Mouse (Mus musculus): ENCODE data around the gene Cd300lb. TPM values are rescaled to one million over a fixed set of nuclear protein-coding genes. Genes with fewer than 3 reads are reported as not detected.

Cd300lb gene
- total and polyA plus RNA-seq, 2 experiments from 2014 or later: 0.33 TPM; not detected in 1

- TF ChIP-seq CTCF (IDR thresholded peaks at IDR 0.05; ENCODE audit: low read depth) (no peak), EP300 (IDR thresholded peaks at IDR 0.05; ENCODE audit: low read depth) (no peak)
- H3K9ac ChIP-seq (replicated peaks; ENCODE audit: low read depth, low read length): no peak overlapping the region
- no peaks in the 10 kb centered on the region for H3K27me3 ChIP-seq (ENCODE audit: control insufficient read depth, insufficient read depth, low read length)
- H3K27ac ChIP-seq (ENCODE audit: low read depth): peak overlapping the region; percentile 33
- H3K9me3 ChIP-seq (replicated peaks; ENCODE audit: control insufficient read depth, low read length): no peaks in the 10 kb centered on the region
- DNase-seq (ENCODE audit: low spot score): no peak
- 20% methylated on average over 6 of the region's 6 CpGs for WGBS
- peaks cover 9% of the 10 kb centered on the region; the same call in 1 of the 2 replicates for H3K4me1 ChIP-seq (ENCODE audit: control insufficient read depth, insufficient read depth)
- H3K4me2 ChIP-seq (ENCODE audit: low read depth, low read length): no peak overlapping the region
- ATAC-seq (ENCODE audit: insufficient read depth, low read depth): peak; percentile 42
- H3K36me3 ChIP-seq (replicated peaks; ENCODE audit: control insufficient read depth, insufficient read depth, low read length): no peaks in the 10 kb centered on the region
- H3K4me3 ChIP-seq (ENCODE audit: low read depth, low read length): no peak overlapping the region
Measured at GRCm38 (mm10) chr11:114873022-114873817, 61.0 kb downstream of the Cd300lb start.

Other genes starting within 250 kb of the Cd300lb start
- not detected in 2 replicates for gene Dnaic2, start 207.0 kb downstream of the Cd300lb start, total RNA-seq (2014; rRNA removed; ENCODE audit: low replicate concordance)
- gene Dnaic2, start 207.0 kb downstream of the Cd300lb start, polyA plus RNA-seq (2015; fragmentation: Nextera tagmentation; extraction: Ambion mirVana): 0.33 and 0.75 TPM in 2 replicates
- 2.7 TPM in 1 of 2 replicates, not detected in the other for gene Kif19a, start 169.0 kb downstream of the Cd300lb start, total RNA-seq (2014; rRNA removed; ENCODE audit: low replicate concordance)
- gene Kif19a, start 169.0 kb downstream of the Cd300lb start, polyA plus RNA-seq (2015; fragmentation: Nextera tagmentation; extraction: Ambion mirVana): 0.08 and 0.14 TPM in 2 replicates
- not detected in 2 replicates for gene Btbd17, start 138.4 kb downstream of the Cd300lb start, total RNA-seq (2014; rRNA removed; ENCODE audit: low replicate concordance)
- 0.12 and 0.18 TPM in 2 replicates for gene Btbd17, start 138.4 kb downstream of the Cd300lb start, polyA plus RNA-seq (2015; fragmentation: Nextera tagmentation; extraction: Ambion mirVana)
- not detected in 2 replicates for gene Gpr142, start 135.5 kb downstream of the Cd300lb start, total RNA-seq (2014; rRNA removed; ENCODE audit: low replicate concordance)
- gene Gpr142, start 135.5 kb downstream of the Cd300lb start, polyA plus RNA-seq (2015; fragmentation: Nextera tagmentation; extraction: Ambion mirVana): not detected in 2 replicates
- 14.1 and 16.5 TPM in 2 replicates for gene Gprc5c, start 83.2 kb downstream of the Cd300lb start, total RNA-seq (2014; rRNA removed; ENCODE audit: low replicate concordance)
- gene Gprc5c, start 83.2 kb downstream of the Cd300lb start, polyA plus RNA-seq (2015; fragmentation: Nextera tagmentation; extraction: Ambion mirVana): 6.8 and 7.5 TPM in 2 replicates
- 0.35 TPM in 1 of 2 replicates, not detected in the other for gene Cd300a, start 44.3 kb downstream of the Cd300lb start, total RNA-seq (2014; rRNA removed; ENCODE audit: low replicate concordance)
- 0.92 and 0.97 TPM in 2 replicates for gene Cd300a, start 44.3 kb downstream of the Cd300lb start, polyA plus RNA-seq (2015; fragmentation: Nextera tagmentation; extraction: Ambion mirVana)
- not detected in 2 replicates for gene Cd300c, start 34.8 kb upstream of the Cd300lb start, total RNA-seq (2014; rRNA removed; ENCODE audit: low replicate concordance)
- gene Cd300c, start 34.8 kb upstream of the Cd300lb start, polyA plus RNA-seq (2015; fragmentation: Nextera tagmentation; extraction: Ambion mirVana): not detected in 2 replicates
- not detected in 2 replicates for gene Cd300ld, start 55.5 kb upstream of the Cd300lb start, total RNA-seq (2014; rRNA removed; ENCODE audit: low replicate concordance)
- gene Cd300ld, start 55.5 kb upstream of the Cd300lb start, polyA plus RNA-seq (2015; fragmentation: Nextera tagmentation; extraction: Ambion mirVana): 0.31 and 0.32 TPM in 2 replicates
- 0.19 and 3.2 TPM in 2 replicates for gene Cd300c2, start 67.5 kb upstream of the Cd300lb start, total RNA-seq (2014; rRNA removed; ENCODE audit: low replicate concordance)
- 2.5 and 3.2 TPM in 2 replicates for gene Cd300c2, start 67.5 kb upstream of the Cd300lb start, polyA plus RNA-seq (2015; fragmentation: Nextera tagmentation; extraction: Ambion mirVana)
- gene Cd300ld2, start 81.8 kb upstream of the Cd300lb start, total RNA-seq (2014; rRNA removed; ENCODE audit: low replicate concordance): not detected in 2 replicates
- gene Cd300ld2, start 81.8 kb upstream of the Cd300lb start, polyA plus RNA-seq (2015; fragmentation: Nextera tagmentation; extraction: Ambion mirVana): not detected in 2 replicates
- not detected in 2 replicates for gene Cd300ld4, start 92.6 kb upstream of the Cd300lb start, total RNA-seq (2014; rRNA removed; ENCODE audit: low replicate concordance)
- not detected in 2 replicates for gene Cd300ld4, start 92.6 kb upstream of the Cd300lb start, polyA plus RNA-seq (2015; fragmentation: Nextera tagmentation; extraction: Ambion mirVana)
- not detected in 2 replicates for gene Cd300ld5, start 103.4 kb upstream of the Cd300lb start, total RNA-seq (2014; rRNA removed; ENCODE audit: low replicate concordance)
- not detected in 2 replicates for gene Cd300ld5, start 103.4 kb upstream of the Cd300lb start, polyA plus RNA-seq (2015; fragmentation: Nextera tagmentation; extraction: Ambion mirVana)
- not detected in 2 replicates for gene Cd300ld3, start 114.0 kb upstream of the Cd300lb start, total RNA-seq (2014; rRNA removed; ENCODE audit: low replicate concordance)
- not detected in 2 replicates for gene Cd300ld3, start 114.0 kb upstream of the Cd300lb start, polyA plus RNA-seq (2015; fragmentation: Nextera tagmentation; extraction: Ambion mirVana)
- not detected in 2 replicates for gene Cd300e, start 127.8 kb upstream of the Cd300lb start, total RNA-seq (2014; rRNA removed; ENCODE audit: low replicate concordance)
- 0.07 TPM in 1 of 2 replicates, not detected in the other for gene Cd300e, start 127.8 kb upstream of the Cd300lb start, polyA plus RNA-seq (2015; fragmentation: Nextera tagmentation; extraction: Ambion mirVana)
- gene Rab37, start 157.0 kb upstream of the Cd300lb start, total RNA-seq (2014; rRNA removed; ENCODE audit: low replicate concordance): 0.04 and 2.0 TPM in 2 replicates
- gene Rab37, start 157.0 kb upstream of the Cd300lb start, polyA plus RNA-seq (2015; fragmentation: Nextera tagmentation; extraction: Ambion mirVana): 1.1 and 1.3 TPM in 2 replicates
- 0.15 and 3.3 TPM in 2 replicates for gene Cd300lf, start 199.6 kb upstream of the Cd300lb start, total RNA-seq (2014; rRNA removed; ENCODE audit: low replicate concordance)
- 0.63 and 0.96 TPM in 2 replicates for gene Cd300lf, start 199.6 kb upstream of the Cd300lb start, polyA plus RNA-seq (2015; fragmentation: Nextera tagmentation; extraction: Ambion mirVana)
- 11.3 and 13.6 TPM in 2 replicates for gene Slc9a3r1, start 229.0 kb upstream of the Cd300lb start, total RNA-seq (2014; rRNA removed; ENCODE audit: low replicate concordance)
- gene Slc9a3r1, start 229.0 kb upstream of the Cd300lb start, polyA plus RNA-seq (2015; fragmentation: Nextera tagmentation; extraction: Ambion mirVana): 12.3 and 14.2 TPM in 2 replicates

All from heart, postnatal 0 days (tissue).